Mouse (Mus musculus) midbrain, embryonic 16.5 days (tissue): ENCODE data around the gene Gm10217. TPM values are rescaled to one million over a fixed set of nuclear protein-coding genes. Genes with fewer than 3 reads are reported as not detected.

Experiments
- ATAC-seq: fragments of 200-750 bp; cut with Nextera tagmentation; 2 replicates; pipeline ENCODE4 v1.8.0; 2017; ENCODE audit warnings: moderate TSS enrichment
- H3K27ac ChIP-seq: fragments of 300-500 bp; sonication (generic); 2 replicates; pipeline ENCODE4 v1.5.1; 2014; ENCODE audit warnings: mild to moderate bottlenecking, low read length, mixed read lengths
- H3K27me3 ChIP-seq: fragments of 300-500 bp; sonication (generic); 2 replicates; pipeline ENCODE4 v1.6.1; 2014; ENCODE audit warnings: low read depth, low read length, mixed read lengths; ENCODE audit not compliant: control insufficient read depth, insufficient read depth
- H3K36me3 ChIP-seq: fragments of 300-500 bp; sonication (generic); 2 replicates; pipeline ENCODE4 v1.6.1; 2014; ENCODE audit warnings: mild to moderate bottlenecking, low read length, moderate library complexity, mixed read lengths; ENCODE audit not compliant: control insufficient read depth, insufficient read depth
- H3K4me1 ChIP-seq: fragments of 300-500 bp; sonication (generic); 2 replicates; pipeline ENCODE4 v1.6.1; 2014; ENCODE audit warnings: mild to moderate bottlenecking, low read length, mixed read lengths; ENCODE audit not compliant: control insufficient read depth, insufficient read depth
- H3K4me2 ChIP-seq: fragments of 300-500 bp; sonication (generic); 2 replicates; pipeline ENCODE4 v1.6.1; 2014; ENCODE audit warnings: mild to moderate bottlenecking, low read length, mixed read lengths
- H3K4me3 ChIP-seq: fragments of 300-500 bp; sonication (generic); 2 replicates; pipeline ENCODE4 v1.5.1; 2014; ENCODE audit warnings: low read depth, mild to moderate bottlenecking, low read length, moderate library complexity, mixed read lengths
- H3K9ac ChIP-seq: fragments of 300-500 bp; sonication (generic); 2 replicates; pipeline ENCODE4 v1.6.1; 2014; ENCODE audit warnings: low read depth, low read length, mixed read lengths
- H3K9me3 ChIP-seq: fragments of 300-500 bp; sonication (generic); replicated peaks from 2 replicates; pipeline ENCODE4 v1.6.1; 2014; ENCODE audit warnings: mild to moderate bottlenecking, low read length, mixed read lengths; ENCODE audit not compliant: control insufficient read depth, poor library complexity, severe bottlenecking
- WGBS: fragments of 180-500 bp; shearing (Covaris S2); extraction: QIAGEN DNeasy Blood & Tissue Kit; methylation state at CpG from one replicate; pipeline ENCODE4 v1.1.7; 2014; 5-methylcytosine and 5-hydroxymethylcytosine counted together
- polyA plus RNA-seq: library from polyadenylated mRNA; unstranded; fragments of >200 nt; fragmentation: Nextera tagmentation; extraction: Ambion mirVana; gene quantifications from 2 replicates; pipeline ENCODE4 v1.2.1, GENCODE M21; 2015

Gm10217 gene
- polyA plus RNA-seq, 1 experiment from 2014 or later: not detected

GRCm38 (mm10) chr8:9886714-9887113 is 22.7 kb downstream of the Gm10217 start:
- ATAC-seq: no peak
- no peaks in the 10 kb centered on the region for H3K9me3 ChIP-seq
- WGBS: 38% methylated on average over 4 of the region's 4 CpGs

GRCm38 (mm10) chr8:9899199-9899598 is 35.1 kb downstream of the Gm10217 start:
- 98% methylated on average over 2 of the region's 2 CpGs for WGBS
- Histone ChIP-seq H3K4me3 (no peak overlapping the region), H3K9ac (no peak overlapping the region), H3K4me2 (no peak overlapping the region), H3K4me1 (peaks cover 5% of the 10 kb centered on the region), H3K36me3 (no peaks in the 10 kb centered on the region), H3K27me3 (no peaks in the 10 kb centered on the region), H3K27ac (no peak overlapping the region), H3K9me3 (no peaks in the 10 kb centered on the region)
- peak; percentile 54; the same call in 1 of the 2 replicates for ATAC-seq

More at GRCm38 (mm10) chr8:9886714-9887113, 22.7 kb downstream of the Gm10217 start:
- Histone ChIP-seq H3K9ac (no peak overlapping the region), H3K27me3 (no peaks in the 10 kb centered on the region), H3K27ac (no peak overlapping the region), H3K36me3 (no peaks in the 10 kb centered on the region), H3K4me2 (no peak overlapping the region), H3K4me1 (no peaks in the 10 kb centered on the region; the same call in none of the 2 replicates), H3K4me3 (no peak overlapping the region)

GRCm38 (mm10) chr8:9899673-9900072 is 35.6 kb downstream of the Gm10217 start:
- Histone ChIP-seq H3K27me3 (no peaks in the 10 kb centered on the region), H3K9ac (no peak overlapping the region), H3K4me3 (no peak overlapping the region), H3K36me3 (no peaks in the 10 kb centered on the region), H3K4me1 (peaks cover 5% of the 10 kb centered on the region), H3K4me2 (no peak overlapping the region), H3K9me3 (no peaks in the 10 kb centered on the region), H3K27ac (no peak overlapping the region)
- 45% methylated on average over 3 of the region's 3 CpGs for WGBS
- peak; percentile 86 for ATAC-seq

Other genes starting within 250 kb of the Gm10217 start
- gene Fam155a, start 93.1 kb upstream of the Gm10217 start, polyA plus RNA-seq: 31.5 and 34.3 TPM in 2 replicates
- gene Lig4, start 113.4 kb downstream of the Gm10217 start, polyA plus RNA-seq: 14.1 and 14.2 TPM in 2 replicates
- gene Abhd13, start 113.5 kb downstream of the Gm10217 start, polyA plus RNA-seq: 12.2 and 12.7 TPM in 2 replicates
- gene Tnfsf13b, start 142.2 kb downstream of the Gm10217 start, polyA plus RNA-seq: 0.23 and 0.52 TPM in 2 replicates